ENCODE assay signal across 10 mouse cellular contexts in genomic region chr8:8657692-8658355, GRCm38 (mm10). TPM values are rescaled to one million over a fixed set of nuclear protein-coding genes. Genes with fewer than 3 reads are reported as not detected.
DNase-seq lines count a peak whose midpoint lies in the region; ATAC-seq and TF ChIP-seq lines count a peak whose summit lies in the region.
"Had no signal": no experiment of that assay in that cellular context is flagged by ENCODE, and none has a peak within 500 bp of the region (broad histone marks: within the 10 kb centered on the region; RNA-seq: fewer than 3 reads in every experiment).

No protein-coding gene starts in this region.

- 39% methylated on average over 5 of the region's 5 CpGs for WGBS in limb, embryonic 11.5 days

- TF ChIP-seq CTCF in layer of hippocampus, adult 2 months (conservative IDR thresholded peaks at IDR 0.05), result no peak
- TF ChIP-seq CTCF in embryonic fibroblast, embryonic 13.5 days (IDR thresholded peaks at IDR 0.05; ENCODE audit: borderline replicate concordance, insufficient read depth, low read length), result no peak

- peak overlapping the region; percentile 63 for H3K27ac ChIP-seq in layer of hippocampus, adult 2 months
- H3K27ac ChIP-seq in embryonic fibroblast, embryonic 13.5 days (ENCODE audit: insufficient read depth, low read length), result peak overlapping the region; percentile 78
- H3K27ac ChIP-seq in limb, embryonic 11.5 days (replicated peaks; ENCODE audit: low read depth, low read length), result no peak overlapping the region

- H3K4me1 ChIP-seq in embryonic fibroblast, embryonic 13.5 days (ENCODE audit: control insufficient read depth, insufficient read depth, low read length), result peaks cover 10% of the 10 kb centered on the region; the same call in 1 of the 2 replicates
- H3K4me1 ChIP-seq in limb, embryonic 11.5 days (ENCODE audit: control insufficient read depth, insufficient read depth, low read length), result peaks cover 7% of the 10 kb centered on the region; the same call in 1 of the 2 replicates

- ATAC-seq in limb, embryonic 11.5 days (ENCODE audit: insufficient number of reproducible peaks, low FRiP score, low TSS enrichment, low read depth), result no peak
- no peak for ATAC-seq in granulocyte monocyte progenitor cell, adult 5-6 weeks (replicated peaks; ENCODE audit: poor library complexity, severe bottlenecking)

- H3K27me3 ChIP-seq in limb, embryonic 11.5 days (ENCODE audit: control insufficient read depth, insufficient read depth, low read length), result no peaks in the 10 kb centered on the region

- peak overlapping the region; percentile 91 for H3K4me3 ChIP-seq in layer of hippocampus, adult 2 months
- peak overlapping the region; percentile 72 for H3K4me3 ChIP-seq in embryonic fibroblast, embryonic 13.5 days (ENCODE audit: insufficient read depth, low read length)
- peak overlapping the region; percentile 58 for H3K4me3 ChIP-seq in limb, embryonic 11.5 days (ENCODE audit: low read depth, low read length)
- H3K4me3 ChIP-seq: erythroblast, embryonic 14.5 days; megakaryocyte, embryonic 14.5 days had no signal

- DNase-seq in layer of hippocampus, adult 2 months (ENCODE audit: low spot score in 2 of 2), result no peak
- no peak for DNase-seq in layer of hippocampus, postnatal 10 days (ENCODE audit: low spot score in 2 of 2)
- DNase-seq in limb, embryonic 11.5 days (ENCODE audit: low spot score), result no peak
- peak; percentile 39 for DNase-seq in retina, embryonic 14.5 days (ENCODE audit: low spot score)
- DNase-seq in gastrocnemius, postnatal 4 days (ENCODE audit: low spot score in 2 of 2), result no peak
- no peak for DNase-seq in layer of hippocampus, adult 9-11 months

- peak overlapping the region; percentile 90 for H3K4me2 ChIP-seq in limb, embryonic 11.5 days (ENCODE audit: low read depth, severe bottlenecking)

- no peaks in the 10 kb centered on the region for H3K36me3 ChIP-seq in limb, embryonic 11.5 days (ENCODE audit: control insufficient read depth, insufficient read depth, low read length)

- H3K9ac ChIP-seq in limb, embryonic 11.5 days (ENCODE audit: low read length), result peak overlapping the region; percentile 94

- no peak for TF ChIP-seq POLR2A in embryonic fibroblast, embryonic 13.5 days (IDR thresholded peaks at IDR 0.05; ENCODE audit: low read depth, low read length)

- H3K9me3 ChIP-seq in limb, embryonic 11.5 days (ENCODE audit: control insufficient read depth, low read length), result no peaks in the 10 kb centered on the region
- H3K9me3 ChIP-seq: megakaryocyte, embryonic 14.5 days had no signal

RNA-seq across cellular contexts. Expression of gene Efnb2, which starts 3.2 kb away (rescaled TPM):
- 10 to 100 TPM; 25.0 to 28.9 TPM for total RNA-seq in layer of hippocampus, adult 2 months (2021)
- total RNA-seq in layer of hippocampus, postnatal 10 days (2021), result 10 to 100 TPM; 40.8 to 48.9 TPM
- 56.9 and 57.2 TPM in 2 replicates for polyA plus RNA-seq in embryonic fibroblast, embryonic 13.5 days (2011; ENCODE audit: insufficient read length, low read depth, missing spikeins)
- polyA plus RNA-seq in limb, embryonic 11.5 days (2014; fragmentation: Nextera tagmentation; extraction: Ambion mirVana), result 26.3 and 31.1 TPM in 2 replicates
- total RNA-seq in gastrocnemius, postnatal 4 days (2021), result 10 to 100 TPM; 25.1 to 28.3 TPM
- total RNA-seq in granulocyte monocyte progenitor cell, adult 5-6 weeks (2014; fragmentation: Nextera tagmentation), result not detected in 2 replicates
- 0.39 and 4.6 TPM in 2 replicates for total RNA-seq in granulocyte monocyte progenitor cell, adult 5-6 weeks (2017)

RNA-seq across cellular contexts. Expression of gene Arglu1, which starts 32.5 kb away (rescaled TPM):
- total RNA-seq in layer of hippocampus, adult 2 months (2021), result 100 to 1,000 TPM; 107 to 110 TPM
- total RNA-seq in layer of hippocampus, postnatal 10 days (2021), result 100 to 1,000 TPM; 118 to 122 TPM
- 104 and 109 TPM in 2 replicates for polyA plus RNA-seq in embryonic fibroblast, embryonic 13.5 days (2011; ENCODE audit: insufficient read length, low read depth, missing spikeins)
- 167 and 169 TPM in 2 replicates for polyA plus RNA-seq in limb, embryonic 11.5 days (2014; fragmentation: Nextera tagmentation; extraction: Ambion mirVana)
- total RNA-seq in gastrocnemius, postnatal 4 days (2021), result 10 to 100 TPM; 50.9 to 75.9 TPM
- 91.7 and 107 TPM in 2 replicates for total RNA-seq in granulocyte monocyte progenitor cell, adult 5-6 weeks (2014; fragmentation: Nextera tagmentation)
- 126 and 127 TPM in 2 replicates for total RNA-seq in granulocyte monocyte progenitor cell, adult 5-6 weeks (2017)

Comparison
In these comparisons a context has a peak if more than half of its experiments do, and no peak if none do; other contexts are left out.
1. RNA of gene Efnb2, which starts 3.2 kb away (total RNA-seq): 40.8 to 48.9 TPM in layer of hippocampus, postnatal 10 days, 25.0 to 28.9 TPM in layer of hippocampus, adult 2 months and 25.1 to 28.3 TPM in gastrocnemius, postnatal 4 days; 0.39 to 4.6 TPM in granulocyte monocyte progenitor cell, adult 5-6 weeks; every median in the first group is over 4 times any median in the second.
2. Peak in every context shown above with its lines, with median percentiles within 50 percentile points of each other: H3K4me3 ChIP-seq.